Mouse (Mus musculus) heart, postnatal 0 days (tissue): ENCODE measurements at regions not wholly inside any gene's neighbourhood (a gene's known extent, or its start where the extent isn't known, plus 50 kb on each side); places are given as distances from the start of the nearest gene placed in this dataset.

Source experiments
- ATAC-seq: fragments of 200-750 bp; cut with Nextera tagmentation; 2 replicates; pipeline ENCODE4 v1.8.0; 2017; ENCODE audit warnings: low read depth, moderate number of reproducible peaks, moderate library complexity; ENCODE audit not compliant: insufficient read depth
- DNase-seq: peaks from one replicate; pipeline ENCODE4 v3.0.0-alpha.2; 2016; ENCODE audit warnings: low spot score
- H3K27ac ChIP-seq: fragments of 300-500 bp; sonication (generic); 2 replicates; pipeline ENCODE4 v1.5.1; 2014; ENCODE audit warnings: low read depth, mild to moderate bottlenecking
- H3K27me3 ChIP-seq: fragments of 300-500 bp; sonication (generic); 2 replicates; pipeline ENCODE4 v1.6.1; 2014; ENCODE audit warnings: low read length, mixed read lengths; ENCODE audit not compliant: control insufficient read depth, insufficient read depth
- H3K36me3 ChIP-seq: fragments of 300-500 bp; sonication (generic); replicated peaks from 2 replicates; pipeline ENCODE4 v1.6.1; 2014; ENCODE audit warnings: low read length, mixed read lengths; ENCODE audit not compliant: control insufficient read depth, insufficient read depth
- H3K4me1 ChIP-seq: fragments of 300-500 bp; sonication (generic); 2 replicates; pipeline ENCODE4 v1.6.1; 2014; ENCODE audit warnings: antibody characterized with exemption; ENCODE audit not compliant: control insufficient read depth, insufficient read depth
- H3K4me2 ChIP-seq: fragments of 300-500 bp; sonication (generic); 2 replicates; pipeline ENCODE4 v1.6.1; 2014; ENCODE audit warnings: low read depth, mild to moderate bottlenecking, low read length, moderate library complexity
- H3K4me3 ChIP-seq: fragments of 300-500 bp; sonication (generic); 2 replicates; pipeline ENCODE4 v1.5.1; 2014; ENCODE audit warnings: low read depth, low read length
- H3K9ac ChIP-seq: fragments of 300-500 bp; sonication (generic); replicated peaks from 2 replicates; pipeline ENCODE4 v1.6.1; 2014; ENCODE audit warnings: low read depth, low read length, mixed read lengths
- H3K9me3 ChIP-seq: fragments of 300-500 bp; sonication (generic); replicated peaks from 2 replicates; pipeline ENCODE4 v1.6.1; 2016; ENCODE audit warnings: low read length; ENCODE audit not compliant: control insufficient read depth
- CTCF ChIP-seq: IDR thresholded peaks from 2 replicates; pipeline ENCODE4 v1.5.1; 2016; ENCODE audit warnings: antibody characterized with exemption, control low read depth, low read depth
- EP300 ChIP-seq: IDR thresholded peaks from 2 replicates; pipeline ENCODE4 v1.6.1; 2016; ENCODE audit warnings: antibody characterized with exemption, low read depth
- whole genome bisulfite sequencing: fragments of 180-500 bp; shearing (Covaris S2); extraction: QIAGEN DNeasy Blood & Tissue Kit; methylation state at CpG from one replicate; pipeline ENCODE4 v1.1.7; 2014; 5-methylcytosine and 5-hydroxymethylcytosine counted together

GRCm38 (mm10) chr15:51583636-51584035 lies 2301.1 kb upstream of the Gm7489 start:
- no peak overlapping the region for H3K4me2 ChIP-seq
- no peak overlapping the region for H3K4me3 ChIP-seq
- no peak for DNase-seq
- no peaks in the 10 kb centered on the region for H3K4me1 ChIP-seq
- H3K36me3 ChIP-seq = no peaks in the 10 kb centered on the region
- 81% methylated on average over 1 of the region's 1 CpGs for WGBS
- no peak overlapping the region for H3K9ac ChIP-seq
- TF ChIP-seq CTCF (no peak), EP300 (no peak)
- no peaks in the 10 kb centered on the region for H3K9me3 ChIP-seq
- no peak for ATAC-seq
- no peak overlapping the region for H3K27ac ChIP-seq
- no peaks in the 10 kb centered on the region for H3K27me3 ChIP-seq

GRCm38 (mm10) chr15:51586146-51586545 lies 2298.6 kb upstream of the Gm7489 start:
- Histone ChIP-seq H3K4me3 (no peak overlapping the region), H3K27ac (no peak overlapping the region), H3K36me3 (no peaks in the 10 kb centered on the region), H3K9me3 (no peaks in the 10 kb centered on the region), H3K4me1 (no peaks in the 10 kb centered on the region), H3K9ac (no peak overlapping the region), H3K27me3 (no peaks in the 10 kb centered on the region), H3K4me2 (no peak overlapping the region)
- 49% methylated on average over 5 of the region's 5 CpGs for whole genome bisulfite sequencing
- ATAC-seq (no peak), DNase-seq (no peak)
- no peak for TF ChIP-seq CTCF
- TF ChIP-seq EP300 = no peak

- no peak for ATAC-seq
- Histone ChIP-seq H3K4me3 (peak overlapping the region; percentile 22), H3K9me3 (no peaks in the 10 kb centered on the region), H3K27ac (no peak overlapping the region), H3K4me1 (no peaks in the 10 kb centered on the region), H3K36me3 (no peaks in the 10 kb centered on the region), H3K4me2 (peak overlapping the region; percentile 48), H3K27me3 (no peaks in the 10 kb centered on the region), H3K9ac (no peak overlapping the region)
- no peak for TF ChIP-seq EP300
- no peak for TF ChIP-seq CTCF
- DNase-seq = peak; percentile 14
- 38% methylated on average over 17 of the region's 17 CpGs for WGBS
These were observed 2293.2 kb upstream of the Gm7489 start for GRCm38 (mm10) chr15:51591406-51592068.

- ATAC-seq (peak; percentile 76), DNase-seq (peak; percentile 36)
- TF ChIP-seq EP300 (no peak), CTCF (no peak)
- WGBS = 37% methylated on average over 9 of the region's 9 CpGs
- Histone ChIP-seq H3K4me1 (no peaks in the 10 kb centered on the region), H3K4me3 (peak overlapping the region; percentile 22), H3K9me3 (no peaks in the 10 kb centered on the region), H3K27me3 (no peaks in the 10 kb centered on the region), H3K36me3 (no peaks in the 10 kb centered on the region), H3K4me2 (peak overlapping the region; percentile 48), H3K9ac (no peak overlapping the region), H3K27ac (peak overlapping the region; percentile 68)
These were observed 2292.7 kb upstream of the Gm7489 start for GRCm38 (mm10) chr15:51592069-51592435.

GRCm38 (mm10) chr15:51592511-51593498 lies 2291.9 kb upstream of the Gm7489 start:
- Histone ChIP-seq H3K4me2 (peak overlapping the region; percentile 48), H3K9ac (no peak overlapping the region), H3K27ac (peak overlapping the region; percentile 68), H3K4me1 (no peaks in the 10 kb centered on the region), H3K9me3 (no peaks in the 10 kb centered on the region), H3K27me3 (no peaks in the 10 kb centered on the region), H3K36me3 (no peaks in the 10 kb centered on the region), H3K4me3 (no peak overlapping the region)
- ATAC-seq (peak; percentile 71), DNase-seq (peak; percentile 57)
- no peak for TF ChIP-seq CTCF
- TF ChIP-seq EP300 = no peak
- WGBS = 66% methylated on average over 13 of the region's 13 CpGs
